Comparison of ENCODE assay signal across 19 mouse cellular contexts in genomic region chr2:30459241-30459640, GRCm38 (mm10). TPM values are rescaled to one million over a fixed set of nuclear protein-coding genes. Genes with fewer than 3 reads are reported as not detected.
DNase-seq lines count a peak whose midpoint lies in the region; ATAC-seq and TF ChIP-seq lines count a peak whose summit lies in the region.
"Had no signal": no experiment of that assay in that cellular context is flagged by ENCODE, and none has a peak within 500 bp of the region (broad histone marks: within the 10 kb centered on the region; RNA-seq: fewer than 3 reads in every experiment).

No protein-coding gene starts in this region.

- peak; percentile 32 for TF ChIP-seq CTCF in midbrain, postnatal 0 days (IDR thresholded peaks at IDR 0.05)

- peaks cover 5% of the 10 kb centered on the region; the same call in 1 of the 2 replicates for H3K36me3 ChIP-seq in kidney, embryonic 15.5 days
- H3K36me3 ChIP-seq in midbrain, postnatal 0 days (ENCODE audit: insufficient read depth, low read length) = no peaks in the 10 kb centered on the region
- H3K36me3 ChIP-seq in midbrain, embryonic 11.5 days (ENCODE audit: control insufficient read depth, insufficient read depth, low read length) = no peaks in the 10 kb centered on the region

- 87% methylated on average over 6 of the region's 6 CpGs for WGBS in kidney, embryonic 15.5 days
- WGBS in midbrain, postnatal 0 days = 88% methylated on average over 6 of the region's 6 CpGs
- 92% methylated on average over 6 of the region's 6 CpGs for WGBS in midbrain, embryonic 11.5 days

- DNase-seq in cerebellum, adult 9-11 months = peak; percentile 9
- no peak for DNase-seq in cerebellum, adult 11 months
- DNase-seq in kidney, postnatal 10 days = no peak
- DNase-seq in midbrain, postnatal 0 days (ENCODE audit: low spot score) = no peak
- DNase-seq in midbrain, embryonic 11.5 days (ENCODE audit: low spot score, missing footprints) = no peak
- DNase-seq in ovary, postnatal 10 days (ENCODE audit: low spot score) = no peak
- DNase-seq in left cerebral cortex, adult 18-20 months (ENCODE audit: low spot score in 2 of 2) = no peak
- DNase-seq: adrenal gland, postnatal 14 days; cerebellum, postnatal 10 days; gastrocnemius, postnatal 10 days; heart, postnatal 4 days; kidney, postnatal 25 days; lung, adult 2 months had no signal

- no peaks in the 10 kb centered on the region for H3K9me3 ChIP-seq in kidney, embryonic 15.5 days (replicated peaks)
- H3K9me3 ChIP-seq in midbrain, postnatal 0 days (ENCODE audit: low read length) = no peaks in the 10 kb centered on the region
- no peaks in the 10 kb centered on the region for H3K9me3 ChIP-seq in midbrain, embryonic 11.5 days (ENCODE audit: control insufficient read depth, low read length)
- H3K9me3 ChIP-seq: G1E; heart, embryonic 10.5 days; megakaryocyte, embryonic 14.5 days; neural tube, embryonic 12.5 days had no signal

- no peak overlapping the region for H3K4me3 ChIP-seq in kidney, embryonic 15.5 days (replicated peaks)
- H3K4me3 ChIP-seq in midbrain, postnatal 0 days (ENCODE audit: low read depth, low read length) = no peak overlapping the region
- H3K4me3 ChIP-seq in midbrain, embryonic 11.5 days (ENCODE audit: low read depth, low read length) = no peak overlapping the region
- H3K4me3 ChIP-seq: heart, embryonic 10.5 days; megakaryocyte, embryonic 14.5 days; neural tube, embryonic 12.5 days had no signal

- ATAC-seq in kidney, embryonic 15.5 days (replicated peaks; ENCODE audit: low FRiP score) = no peak
- no peak for ATAC-seq in midbrain, postnatal 0 days (ENCODE audit: low FRiP score)
- ATAC-seq in midbrain, embryonic 11.5 days (ENCODE audit: low FRiP score) = no peak
- ATAC-seq: forebrain, embryonic 16.5 days had no signal

- H3K9ac ChIP-seq in kidney, embryonic 15.5 days = no peak overlapping the region
- H3K9ac ChIP-seq in midbrain, postnatal 0 days (replicated peaks; ENCODE audit: low read length, poor library complexity, severe bottlenecking) = no peak overlapping the region
- no peak overlapping the region for H3K9ac ChIP-seq in midbrain, embryonic 11.5 days (ENCODE audit: low read length)
- H3K9ac ChIP-seq: neural tube, embryonic 12.5 days had no signal

- H3K27ac ChIP-seq in kidney, embryonic 15.5 days = 0 out of 2 replicates have a peak overlapping the region, but pooled peaks have one; percentile 75
- H3K27ac ChIP-seq in midbrain, postnatal 0 days (ENCODE audit: low read depth, low read length) = no peak overlapping the region
- no peak overlapping the region for H3K27ac ChIP-seq in midbrain, embryonic 11.5 days (ENCODE audit: low read depth, low read length)
- H3K27ac ChIP-seq: heart, embryonic 10.5 days; neural tube, embryonic 12.5 days had no signal

- peaks cover 29% of the 10 kb centered on the region for H3K4me1 ChIP-seq in kidney, embryonic 15.5 days
- H3K4me1 ChIP-seq in midbrain, postnatal 0 days (ENCODE audit: insufficient read depth, low read length) = 0 out of 2 replicates have a peak, but pooled peaks cover 10% of the 10 kb centered on the region
- H3K4me1 ChIP-seq in midbrain, embryonic 11.5 days (ENCODE audit: control insufficient read depth, insufficient read depth, low read length) = peaks cover 8% of the 10 kb centered on the region

- H3K4me2 ChIP-seq in kidney, embryonic 15.5 days = no peak overlapping the region
- no peak overlapping the region for H3K4me2 ChIP-seq in midbrain, postnatal 0 days (ENCODE audit: low read depth, low read length, poor library complexity, severe bottlenecking)
- no peak overlapping the region for H3K4me2 ChIP-seq in midbrain, embryonic 11.5 days
- H3K4me2 ChIP-seq: neural tube, embryonic 12.5 days had no signal

- H3K27me3 ChIP-seq in kidney, embryonic 15.5 days = no peaks in the 10 kb centered on the region
- H3K27me3 ChIP-seq in midbrain, postnatal 0 days (ENCODE audit: insufficient read depth, low read length) = no peaks in the 10 kb centered on the region
- H3K27me3 ChIP-seq in midbrain, embryonic 11.5 days (ENCODE audit: control insufficient read depth, insufficient read depth, low read length) = no peaks in the 10 kb centered on the region
- H3K27me3 ChIP-seq: megakaryocyte, embryonic 14.5 days; neural tube, embryonic 12.5 days had no signal

RNA-seq across cellular contexts. Expression of gene Ier5l, which starts 14.8 kb away (rescaled TPM):
- polyA plus RNA-seq in kidney, embryonic 15.5 days (2015; fragmentation: Nextera tagmentation; extraction: Ambion mirVana) = 3.3 and 3.5 TPM in 2 replicates
- total RNA-seq in midbrain, postnatal 0 days (2014; rRNA removed) = 23.6 and 28.2 TPM in 2 replicates
- 2.6 and 3.2 TPM in 2 replicates for polyA plus RNA-seq in midbrain, postnatal 0 days (2015; fragmentation: Nextera tagmentation; extraction: Ambion mirVana)
- polyA plus RNA-seq in midbrain, embryonic 11.5 days (2014; fragmentation: Nextera tagmentation; extraction: Ambion mirVana) = 4.9 and 5.0 TPM in 2 replicates
- total RNA-seq in left cerebral cortex, adult 18-20 months (2021) = 10 to 100 TPM; 30.3 to 30.4 TPM
- total RNA-seq: G1E had no signal
- polyA plus RNA-seq: G1E had no signal

RNA-seq across cellular contexts. Expression of gene Ptpa, which starts 43.4 kb away (rescaled TPM):
- 162 and 175 TPM in 2 replicates for polyA plus RNA-seq in kidney, embryonic 15.5 days (2015; fragmentation: Nextera tagmentation; extraction: Ambion mirVana)
- total RNA-seq in midbrain, postnatal 0 days (2014; rRNA removed) = 139 and 147 TPM in 2 replicates
- 138 and 141 TPM in 2 replicates for polyA plus RNA-seq in midbrain, postnatal 0 days (2015; fragmentation: Nextera tagmentation; extraction: Ambion mirVana)
- 50.7 and 54.3 TPM in 2 replicates for polyA plus RNA-seq in midbrain, embryonic 11.5 days (2014; fragmentation: Nextera tagmentation; extraction: Ambion mirVana)
- 100 to 1,000 TPM; 182 to 189 TPM for total RNA-seq in left cerebral cortex, adult 18-20 months (2021)

RNA-seq across cellular contexts. Expression of gene Crat, which starts 43.6 kb away (rescaled TPM):
- polyA plus RNA-seq in kidney, embryonic 15.5 days (2015; fragmentation: Nextera tagmentation; extraction: Ambion mirVana) = 27.2 and 30.9 TPM in 2 replicates
- 32.6 and 38.0 TPM in 2 replicates for total RNA-seq in midbrain, postnatal 0 days (2014; rRNA removed)
- 24.9 and 27.4 TPM in 2 replicates for polyA plus RNA-seq in midbrain, postnatal 0 days (2015; fragmentation: Nextera tagmentation; extraction: Ambion mirVana)
- 23.7 and 24.2 TPM in 2 replicates for polyA plus RNA-seq in midbrain, embryonic 11.5 days (2014; fragmentation: Nextera tagmentation; extraction: Ambion mirVana)
- total RNA-seq in left cerebral cortex, adult 18-20 months (2021) = 10 to 100 TPM; 53.7 to 57.3 TPM
